In the genomic region with DNA sequence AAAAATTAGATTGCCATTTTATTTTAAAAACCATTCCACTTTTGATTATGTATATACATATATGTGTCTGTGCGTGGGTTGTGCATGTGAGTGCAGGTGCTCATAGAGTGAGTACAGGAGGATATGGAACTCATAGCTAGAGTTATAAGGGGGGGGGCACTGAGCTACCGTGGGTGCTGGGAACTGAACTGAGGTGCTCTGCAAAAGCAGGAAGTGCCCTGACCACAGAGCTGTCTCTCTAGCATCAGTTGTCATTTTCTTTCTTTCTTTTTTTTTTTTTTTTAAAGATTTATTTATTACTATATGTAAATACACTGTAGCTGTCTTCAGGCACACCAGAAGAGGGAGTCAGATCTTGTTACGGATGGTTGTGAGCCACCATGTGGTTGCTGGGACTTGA, we compare ENCODE assay signal across 5 mouse cellular contexts. TPM values are rescaled to one million over a fixed set of nuclear protein-coding genes. Genes with fewer than 3 reads are reported as not detected.
A peak's percentile ranks its signal among the peaks of the same experiment; 100 is the strongest.
DNase-seq lines count a peak whose midpoint lies in the region; ATAC-seq lines count a peak whose summit lies in the region.
"Not testable (repeated sequence)": the region's sequence is repeated elsewhere in the genome, so short reads cannot be mapped to it uniquely, and the experiment has no call there.

No protein-coding gene starts in this region.

- not testable (repeated sequence) for H3K36me3 ChIP-seq in splenic B cell, adult 2 months (ENCODE audit: control insufficient read depth, insufficient read depth, low read length, poor library complexity, severe bottlenecking)

- DNase-seq in A20 (ENCODE audit: low read depth, low spot score), result peak; percentile 44
- DNase-seq in heart, adult 11 months, result peak; percentile 22
- DNase-seq in splenic B cell, adult 2 months (ENCODE audit: low read depth, low spot score), result peak; percentile 32

- peak; percentile 67 for ATAC-seq in CD4-positive, CD25-positive, alpha-beta regulatory T cell, adult 4 months
- peak; percentile 69 for ATAC-seq in activated CD4-positive, CD25-positive, alpha-beta regulatory T cell, adult 4 months

- H3K27me3 ChIP-seq in splenic B cell, adult 2 months (ENCODE audit: control insufficient read depth, insufficient read depth, low read length, poor library complexity, severe bottlenecking), result not testable (repeated sequence)

RNA-seq across cellular contexts. Expression of a gene that starts 46.7 kb away (rescaled TPM):
- 10 to 100 TPM; 19.6 to 28.7 TPM for polyA plus RNA-seq in CD4-positive, CD25-positive, alpha-beta regulatory T cell, adult 4 months (2017; shearing (Covaris generic))
- polyA plus RNA-seq in activated CD4-positive, CD25-positive, alpha-beta regulatory T cell, adult 4 months (2017; shearing (Covaris generic)), result 10 to 100 TPM; 15.0 to 18.8 TPM

Comparison
In these comparisons a context has a peak if more than half of its experiments do, and no peak if none do; other contexts are left out.
1. Peak in every context shown above with its lines: DNase-seq and ATAC-seq.